Mouse (Mus musculus): ENCODE results near the gene Mcemp1.

The Mcemp1 gene

DNA sequence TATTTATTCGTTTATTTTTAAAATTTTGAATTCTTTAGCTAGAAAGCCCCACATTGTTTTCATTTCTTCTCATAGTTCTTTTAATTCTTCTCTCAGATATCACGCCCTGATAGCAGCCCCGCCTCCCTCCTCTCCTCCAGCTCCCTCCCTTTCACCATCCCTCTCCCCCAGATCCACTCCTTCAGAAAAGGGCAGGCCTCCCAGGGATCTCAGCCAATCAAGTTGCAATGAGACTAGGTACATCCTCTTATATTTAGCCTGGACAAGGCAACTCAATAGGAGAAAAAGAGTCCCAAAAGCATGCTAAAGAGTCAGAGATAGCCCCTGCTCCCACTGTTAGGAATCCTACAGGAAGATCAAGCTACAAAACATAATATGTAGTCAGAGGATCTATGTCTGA, 9.1 kb downstream of the Mcemp1 start:
- DNase-seq (ENCODE audit: low spot score), result no peak

DNA sequence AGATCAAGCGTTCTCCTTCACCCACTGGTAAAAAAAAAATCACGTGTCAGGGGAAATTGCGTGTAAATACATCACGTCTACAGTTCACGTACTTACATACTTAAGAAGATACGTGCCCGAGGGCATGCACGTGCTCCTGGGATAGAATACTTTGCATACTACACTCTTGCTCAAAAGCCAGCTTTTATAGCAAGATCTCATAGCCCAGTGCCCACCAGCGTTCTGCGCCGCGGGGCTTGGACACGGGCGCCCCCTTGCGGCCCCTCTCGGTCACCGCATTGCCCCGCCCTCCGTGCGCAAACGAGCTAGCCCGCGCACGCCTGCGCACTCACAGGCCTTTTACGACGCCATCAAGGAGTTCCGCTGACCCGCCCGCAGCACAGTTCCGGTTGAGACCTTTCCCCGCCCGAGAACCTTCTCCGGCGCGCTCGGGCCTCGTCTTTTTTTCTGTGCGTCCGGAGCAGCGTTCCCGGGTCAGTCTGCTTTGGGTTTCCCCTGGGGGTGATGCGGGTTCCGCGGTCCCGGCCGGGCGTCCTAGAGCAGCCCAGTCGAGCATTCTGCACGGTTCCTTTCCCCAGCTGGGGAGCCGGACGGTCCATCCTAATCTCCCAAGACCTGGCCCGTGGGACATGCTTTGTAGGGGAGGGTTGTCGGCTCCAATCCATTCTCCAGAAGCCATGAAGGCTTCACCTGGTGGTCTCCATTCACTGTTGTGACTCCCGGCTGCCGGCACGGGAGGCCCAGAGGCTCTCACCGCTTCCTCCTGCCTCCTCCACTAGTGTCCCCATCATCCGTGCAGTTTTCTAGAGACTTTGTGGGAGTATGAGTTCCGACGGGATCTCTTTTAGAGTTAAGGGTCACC, 10.8 kb downstream of the Mcemp1 start, which contains the start of gene Trappc5:
TSS of gene Trappc5 (plus strand) at position 169 of the 862 bp plus-strand sequence.
- peak; percentile 90 for DNase-seq (ENCODE audit: low spot score)

DNA sequence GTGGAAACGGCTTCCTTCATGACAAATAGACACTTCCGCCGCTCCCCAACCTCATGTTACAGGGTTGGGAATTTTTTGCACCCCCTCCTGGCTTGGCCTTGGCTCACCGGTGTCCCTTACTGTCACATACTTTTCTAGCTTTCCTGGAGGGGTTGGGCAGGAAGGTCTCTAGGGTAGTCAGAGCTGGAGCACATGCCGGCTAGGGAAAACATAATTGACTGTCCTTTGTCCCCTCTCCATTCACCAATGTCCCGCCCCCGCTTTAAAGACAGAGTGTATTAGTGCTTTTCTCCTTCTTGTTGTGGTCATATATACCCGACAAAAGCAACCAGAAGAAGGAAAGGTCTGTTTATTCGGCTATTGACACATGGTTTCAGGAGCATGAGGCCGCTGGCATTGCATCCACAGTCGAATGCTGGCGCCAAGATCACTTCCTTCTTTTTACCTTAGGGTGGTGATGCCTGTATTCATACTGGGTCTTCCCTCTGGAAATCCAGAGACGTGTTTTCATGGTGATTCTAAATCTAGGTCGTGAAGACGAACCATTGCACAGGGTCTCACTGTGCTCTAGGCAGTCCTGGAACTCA, 11.5 kb downstream of the Mcemp1 start:
- peak; percentile 47 for DNase-seq (ENCODE audit: low spot score)

DNA sequence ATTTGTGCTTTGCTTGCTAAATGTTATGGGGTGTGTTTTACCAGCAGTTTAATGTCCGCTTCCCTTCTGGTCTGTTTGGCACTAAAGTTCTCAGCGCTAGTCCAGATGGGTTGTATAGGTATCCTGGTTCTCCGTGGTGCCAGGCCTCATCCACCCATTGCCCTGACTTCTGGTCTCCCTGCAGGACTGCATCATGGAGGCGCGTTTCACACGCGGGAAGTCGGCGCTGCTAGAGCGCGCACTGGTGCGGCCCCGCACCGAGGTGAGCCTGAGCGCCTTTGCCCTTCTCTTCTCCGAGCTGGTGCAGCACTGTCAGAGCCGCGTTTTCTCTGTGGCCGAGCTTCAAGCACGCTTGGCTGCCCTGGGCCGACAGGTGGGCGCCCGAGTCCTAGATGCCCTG, 13.3 kb downstream of the Mcemp1 start:
- DNase-seq (ENCODE audit: low spot score), result no peak

DNA sequence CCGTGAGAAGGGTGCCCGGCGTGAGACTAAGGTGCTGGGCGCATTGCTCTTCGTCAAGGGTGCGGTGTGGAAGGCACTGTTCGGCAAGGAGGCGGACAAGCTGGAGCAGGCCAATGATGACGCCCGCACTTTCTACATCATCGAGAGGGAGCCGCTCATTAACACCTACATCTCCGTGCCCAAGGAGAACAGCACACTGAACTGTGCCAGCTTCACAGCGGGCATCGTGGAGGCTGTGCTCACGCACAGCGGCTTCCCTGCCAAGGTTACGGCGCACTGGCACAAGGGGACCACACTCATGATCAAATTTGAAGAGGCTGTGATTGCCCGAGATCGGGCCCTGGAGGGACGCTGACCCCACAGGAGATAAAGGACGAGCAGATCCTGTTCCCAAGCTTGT, 13.7 kb downstream of the Mcemp1 start:
- no peak for DNase-seq (ENCODE audit: low spot score)

DNA sequence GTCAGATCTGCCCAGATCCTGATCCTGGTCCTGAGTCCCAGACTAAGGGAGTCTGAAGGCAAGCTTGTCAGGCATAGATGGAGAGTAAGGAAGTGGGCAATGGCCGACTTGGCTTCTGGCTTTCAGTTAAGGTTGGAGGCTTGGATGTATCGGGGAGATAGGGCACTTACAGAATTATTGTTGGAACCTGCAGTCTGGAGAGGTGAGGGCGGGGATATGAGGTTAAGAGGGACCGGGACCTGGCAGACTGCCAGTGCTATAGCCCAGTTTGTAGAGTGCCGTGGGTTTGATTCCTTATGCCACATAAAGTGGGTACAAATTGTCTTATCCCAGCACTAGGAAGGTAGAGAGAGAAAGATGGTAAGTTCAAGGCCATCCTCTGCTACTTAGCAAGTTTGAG, 14.1 kb downstream of the Mcemp1 start:
- DNase-seq (ENCODE audit: low spot score), result no peak

DNA sequence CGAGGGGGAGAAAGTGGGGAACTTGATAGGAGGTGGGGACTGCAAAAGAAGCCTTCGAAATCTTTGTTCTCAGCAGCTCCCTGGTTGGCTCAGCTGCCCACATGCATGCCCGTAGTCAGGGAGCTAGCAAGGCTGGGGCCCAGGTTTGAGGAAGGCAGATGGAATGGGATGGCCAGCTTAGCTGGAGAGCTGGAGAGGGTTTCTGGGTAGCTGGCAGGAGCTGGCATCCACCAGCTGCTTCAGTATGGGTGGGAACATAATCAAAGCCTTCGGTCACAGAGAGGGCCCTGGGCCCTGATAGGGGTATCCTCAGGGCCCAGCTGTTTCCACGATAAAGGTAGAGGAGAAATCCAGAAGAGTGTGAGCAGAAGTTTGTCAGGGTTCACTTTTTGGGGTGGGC, 16.9 kb downstream of the Mcemp1 start:
- no peak for DNase-seq (ENCODE audit: low spot score)

DNA sequence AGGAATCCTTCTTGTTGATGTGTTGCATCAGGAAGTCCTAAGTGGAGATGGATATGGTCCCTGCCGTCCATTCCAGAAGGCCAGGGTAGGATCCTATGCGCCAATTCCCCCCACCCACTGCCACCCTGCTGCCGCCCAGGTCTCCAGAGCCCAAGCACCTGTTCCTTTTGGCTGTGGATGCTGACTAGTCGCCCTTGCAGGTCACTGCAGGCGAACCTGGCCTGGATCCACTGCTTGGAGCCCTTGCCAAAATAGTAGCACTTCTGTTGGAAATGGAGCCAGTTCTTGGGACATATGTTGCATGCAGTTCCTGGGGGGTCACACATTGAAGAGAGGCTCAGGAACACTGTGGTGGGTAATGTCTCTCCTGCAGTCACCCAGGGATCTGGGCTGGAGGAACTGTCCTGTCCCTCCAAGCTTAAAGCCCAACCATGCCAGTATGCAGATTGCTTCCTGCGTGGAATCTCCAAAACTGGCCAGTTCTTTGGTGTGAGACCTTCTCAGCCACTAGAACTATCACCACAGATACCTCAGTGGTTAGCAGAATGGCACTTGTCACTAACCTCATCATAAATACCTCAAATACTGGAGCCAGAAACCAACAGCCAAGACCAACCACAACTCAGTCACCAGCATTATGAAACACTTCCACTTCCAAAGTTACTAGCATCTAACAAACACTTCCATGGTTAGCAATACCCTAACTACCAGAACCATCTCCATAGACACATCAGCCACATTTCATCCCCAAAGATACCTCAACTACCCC, 18.0 kb downstream of the Mcemp1 start:
- DNase-seq (ENCODE audit: low spot score), result no peak

DNA sequence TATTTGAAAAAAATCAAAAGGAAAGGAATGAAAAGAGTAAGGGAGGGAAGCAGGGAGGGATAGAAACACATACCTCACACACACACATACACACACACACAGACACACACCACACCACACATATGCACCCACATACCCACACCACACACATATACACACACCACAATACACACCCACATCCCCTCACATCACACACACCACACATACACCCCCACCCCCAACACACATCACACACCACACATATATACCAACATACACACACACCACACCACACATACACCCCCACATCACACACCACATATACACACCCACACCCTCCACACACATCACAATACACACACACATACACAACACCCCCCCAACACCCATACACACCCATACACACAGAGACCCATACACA, 19.0 kb downstream of the Mcemp1 start:
- DNase-seq (ENCODE audit: low spot score), result no peak

DNA sequence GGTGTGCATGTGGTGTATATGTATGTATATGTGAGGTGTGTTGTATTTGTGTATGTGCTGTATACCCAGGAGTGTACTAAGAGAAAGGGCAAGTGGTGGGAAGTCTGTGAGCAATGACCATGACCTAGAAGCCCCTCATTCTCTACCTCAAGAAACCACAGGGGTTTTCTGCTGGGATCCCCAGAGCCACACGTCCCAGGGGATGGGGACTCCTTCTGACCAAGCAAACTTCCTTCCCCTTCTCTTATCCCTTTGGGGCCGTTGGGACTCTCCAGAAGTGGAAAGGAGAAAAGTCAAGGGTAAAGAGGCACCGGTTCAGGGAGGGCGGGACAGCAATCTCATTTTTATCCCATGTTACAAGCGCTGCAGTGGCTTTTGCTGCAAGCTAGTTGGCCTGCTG, 19.9 kb downstream of the Mcemp1 start:
- no peak for DNase-seq (ENCODE audit: low spot score)

DNA sequence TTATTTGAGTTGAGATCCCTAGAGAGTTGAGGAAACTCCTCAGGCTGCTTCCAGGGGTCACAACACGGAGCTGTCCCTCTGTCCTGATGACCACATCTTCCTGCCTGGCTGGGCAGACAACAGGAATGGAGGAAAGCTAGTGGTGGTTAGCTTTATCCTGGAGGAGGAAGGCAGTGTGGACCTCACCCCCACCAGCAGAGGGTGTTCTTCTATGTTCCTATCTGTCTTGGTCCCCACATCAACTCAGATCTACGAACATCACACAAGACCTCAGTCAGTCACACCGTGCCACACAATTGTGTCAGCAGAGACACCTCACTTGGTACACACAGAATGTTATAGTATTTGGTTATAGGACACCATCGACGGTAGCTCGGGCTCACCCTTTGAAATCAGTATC, 22.0 kb downstream of the Mcemp1 start:
- no peak for DNase-seq (ENCODE audit: low spot score)

DNA sequence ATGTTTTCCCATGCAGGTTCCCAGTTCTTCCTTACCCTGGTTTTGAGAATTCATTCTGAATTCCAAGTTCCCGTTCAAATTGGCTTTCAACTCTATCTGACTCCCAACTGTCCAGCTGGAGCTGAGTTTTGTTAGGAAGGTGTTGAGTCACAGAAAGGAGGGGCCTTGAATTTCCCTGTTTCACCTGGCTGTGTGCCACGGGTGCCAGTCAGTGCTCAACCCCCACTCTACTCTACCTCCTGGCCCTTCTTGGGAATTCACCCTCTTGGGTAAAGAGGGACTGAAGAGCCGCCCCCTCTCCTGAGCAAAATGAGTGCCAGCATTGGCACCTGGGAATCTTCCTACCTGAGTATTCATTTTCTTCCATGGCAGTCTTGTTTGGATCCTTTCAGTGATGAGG, 25.2 kb downstream of the Mcemp1 start:
- no peak for DNase-seq (ENCODE audit: low spot score)

DNA sequence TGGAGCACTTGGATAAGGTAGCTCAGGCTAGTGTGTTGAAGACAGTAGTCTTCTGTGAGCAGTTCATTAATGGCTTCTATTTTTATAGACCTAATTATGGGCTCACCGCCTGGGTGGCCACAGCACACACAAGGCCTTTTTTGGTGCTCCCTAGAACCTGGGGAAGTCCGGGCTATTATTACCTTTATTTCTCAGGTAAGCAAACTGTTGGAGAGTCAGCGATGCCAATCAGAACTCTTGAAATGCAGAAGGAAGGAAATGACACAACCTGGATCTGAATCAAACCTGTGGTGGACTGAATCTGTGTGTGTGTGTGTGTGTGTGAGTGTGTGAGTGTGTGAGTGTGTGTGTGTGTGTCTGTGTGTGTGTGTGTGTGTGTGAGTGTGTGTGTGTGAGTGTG, 28.6 kb downstream of the Mcemp1 start, which contains the start of gene Fcer2a:
TSS of gene Fcer2a (minus strand) at position 55 of the 400 bp plus-strand sequence.
- no peak for DNase-seq (ENCODE audit: low spot score)

DNA sequence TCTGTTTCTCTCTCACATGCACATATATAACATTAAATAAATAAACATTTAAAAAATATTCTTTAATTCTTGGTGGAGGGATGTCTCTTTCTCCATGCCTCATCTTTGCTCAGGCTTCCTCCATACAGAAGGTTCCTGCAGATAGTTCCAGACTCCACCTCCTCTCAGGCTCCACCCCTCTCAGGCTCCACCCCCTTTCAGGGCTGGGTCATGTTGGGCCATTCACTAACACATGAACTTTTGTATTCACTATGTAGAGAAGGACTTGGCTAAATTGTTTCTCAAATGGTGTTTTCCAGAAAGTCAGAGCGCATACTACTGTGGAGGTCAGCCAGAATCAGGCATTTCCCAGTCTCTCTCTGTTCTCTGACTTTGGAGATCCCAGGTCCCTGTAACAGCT, 35.9 kb downstream of the Mcemp1 start:
- DNase-seq (ENCODE audit: low spot score), result no peak

DNA sequence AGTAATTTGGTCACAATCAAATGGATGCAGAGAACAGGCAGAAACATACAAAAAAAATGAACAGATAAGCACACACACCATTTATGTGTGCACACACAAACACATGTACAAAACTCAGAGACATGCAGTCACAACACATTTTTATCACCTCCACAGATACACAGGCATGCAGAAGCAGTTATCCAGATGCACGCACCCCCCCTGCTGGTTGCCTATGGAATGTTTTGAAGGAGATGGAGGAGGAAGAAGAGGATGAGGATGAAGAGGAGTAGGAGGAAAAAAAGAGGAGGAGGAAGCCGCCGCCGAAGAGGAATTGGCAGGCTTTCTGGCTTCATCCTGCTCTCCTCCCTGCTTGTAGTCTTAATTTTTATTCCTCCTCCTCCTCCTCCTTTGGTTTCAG, 40.2 kb downstream of the Mcemp1 start:
- peak; percentile 11 for DNase-seq (ENCODE audit: low spot score)

DNA sequence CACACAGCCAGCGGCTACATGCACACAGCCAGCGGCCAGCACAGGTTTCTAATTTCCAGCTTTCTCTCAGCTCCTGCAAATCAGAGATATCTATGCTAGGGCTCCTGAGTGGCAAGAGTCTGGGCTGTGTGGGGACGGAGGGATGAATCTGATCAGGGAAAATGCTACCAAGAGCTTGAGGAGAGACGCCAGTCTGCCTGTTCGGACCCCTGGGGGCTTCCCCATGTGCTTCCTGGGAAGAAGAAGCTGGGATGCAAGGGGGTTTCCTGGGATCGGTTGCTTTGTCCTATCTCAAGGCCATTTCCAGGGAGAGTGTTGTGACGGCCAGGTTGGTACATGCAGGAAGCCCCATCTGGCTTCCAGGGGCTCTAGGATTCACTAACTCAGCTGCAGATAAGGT, 42.1 kb downstream of the Mcemp1 start:
- no peak for DNase-seq (ENCODE audit: low spot score)

DNA sequence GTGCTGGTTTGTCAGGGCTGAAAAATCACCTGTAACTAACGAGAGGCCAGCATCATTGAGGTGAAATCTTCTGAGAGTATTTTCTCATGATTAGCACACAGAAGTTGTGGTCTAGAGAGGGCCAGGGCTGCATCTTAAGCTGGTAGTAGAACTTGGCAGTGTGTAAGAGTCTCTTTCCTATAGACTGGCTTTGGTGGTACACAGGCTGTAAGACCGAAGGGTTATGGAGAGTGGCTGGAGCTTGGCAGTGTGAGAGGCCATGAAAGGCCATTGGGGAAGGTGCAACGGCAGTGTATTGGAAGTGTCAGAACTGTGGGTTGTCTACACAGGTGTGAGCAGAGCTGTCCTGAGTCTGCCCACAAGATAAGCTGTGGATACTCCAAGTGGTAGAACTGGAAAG, 44.8 kb downstream of the Mcemp1 start:
- no peak for DNase-seq (ENCODE audit: low spot score)

DNA sequence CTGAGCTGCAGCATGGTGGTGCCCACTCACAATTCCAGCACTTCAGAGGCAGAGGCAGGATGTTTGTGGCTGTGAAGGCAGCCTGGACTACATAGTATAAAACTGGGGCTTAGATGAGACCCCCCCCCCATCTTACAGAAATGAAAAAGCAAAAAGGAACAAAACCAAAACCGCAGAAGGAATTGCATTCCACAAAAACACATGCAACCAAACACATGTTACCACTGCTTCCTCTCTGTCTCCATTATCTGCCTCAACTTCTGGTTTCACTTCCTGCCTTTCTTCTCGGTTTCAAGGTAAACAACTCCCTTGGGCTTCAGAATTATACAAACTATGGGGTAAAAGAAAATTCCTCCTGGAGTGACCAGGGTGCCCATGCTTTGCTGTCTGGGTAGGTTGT, 46.1 kb downstream of the Mcemp1 start:
- DNase-seq (ENCODE audit: low spot score), result no peak

DNA sequence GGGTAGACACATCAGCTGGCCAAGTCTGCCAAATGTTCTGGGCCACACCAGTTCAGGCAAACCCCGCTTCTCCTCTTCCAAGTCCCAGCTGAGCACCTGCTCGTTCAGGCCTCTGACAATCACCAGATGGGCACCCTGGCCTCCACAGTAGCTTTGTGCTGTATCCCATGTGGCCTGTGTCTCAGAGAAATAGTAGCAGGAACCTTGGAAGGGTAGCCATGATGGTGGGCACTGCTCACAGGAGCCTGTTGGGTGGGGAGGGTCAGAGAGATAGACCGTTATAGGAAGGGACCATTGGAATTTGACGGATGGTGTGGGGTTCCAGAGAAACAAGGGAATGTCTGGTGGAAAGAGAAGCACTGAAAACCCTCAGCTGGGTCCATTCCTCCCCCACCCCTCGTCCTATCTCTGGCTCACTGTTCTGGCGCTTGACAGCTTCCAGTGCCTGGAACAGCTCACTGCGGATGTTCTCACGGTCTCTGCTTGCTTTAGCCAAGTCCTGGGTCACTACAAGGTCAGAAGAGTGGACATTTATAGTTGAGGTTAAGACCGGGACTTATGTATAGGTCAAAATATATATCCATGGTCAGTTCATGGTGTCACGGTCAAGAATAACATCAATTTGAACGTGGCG, 51.9 kb downstream of the Mcemp1 start:
- peak; percentile 11 for DNase-seq (ENCODE audit: low spot score)

DNA sequence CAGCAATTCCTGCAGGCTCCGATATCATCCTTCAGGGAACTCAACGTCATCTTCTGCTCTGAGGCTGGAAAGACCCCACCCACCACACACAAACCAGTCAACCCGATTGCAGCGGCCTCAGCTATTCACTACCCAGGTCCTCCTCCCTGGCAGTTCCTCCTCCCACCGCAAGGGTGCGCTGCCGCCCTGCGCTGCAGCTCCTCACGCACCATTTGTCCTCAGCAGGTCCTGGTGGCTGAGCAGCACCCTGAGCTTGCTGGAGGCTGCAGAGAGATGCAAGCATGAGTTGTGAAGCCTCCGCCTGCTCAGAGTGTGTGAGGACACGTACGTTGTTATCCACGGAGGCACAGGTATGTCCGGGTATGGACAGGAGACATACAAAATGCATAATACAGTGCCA, 53.0 kb downstream of the Mcemp1 start:
- DNase-seq (ENCODE audit: low spot score), result peak; percentile 51
